Mouse (Mus musculus): ENCODE data around the gene Lrrc32. TPM values are rescaled to one million over a fixed set of nuclear protein-coding genes. Genes with fewer than 3 reads are reported as not detected.

Gene Lrrc32
- polyA plus RNA-seq (2014; fragmentation: Illumina TruSeq; extraction: RNeasy Lipid Tissue Mini Kit (QIAGEN cat#74804); ENCODE audit: low read depth, low replicate concordance) = 0.50 TPM

DNA sequence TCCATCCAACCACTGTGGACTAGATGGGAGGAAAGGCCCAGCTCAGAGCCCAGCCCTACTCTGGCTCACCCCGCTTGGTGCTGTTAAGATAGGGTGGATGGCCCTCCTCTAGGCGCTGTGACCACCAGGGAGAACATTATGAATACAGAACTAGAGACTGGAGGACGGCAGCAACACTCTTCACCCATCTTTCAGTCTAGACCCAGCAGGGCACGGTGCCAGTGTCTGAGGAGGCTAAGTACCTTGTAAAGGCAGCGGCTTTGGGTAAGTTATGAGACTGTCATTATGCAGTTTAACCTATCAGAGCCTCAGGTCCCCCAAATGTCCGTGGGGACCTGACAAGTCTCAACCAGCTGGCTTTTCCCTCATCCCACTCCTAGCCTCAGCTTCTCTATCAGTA, at the start of gene Lrrc32:
Gene Lrrc32 (plus strand): TSS at position 153 of the 400 bp plus-strand sequence.

DNA sequence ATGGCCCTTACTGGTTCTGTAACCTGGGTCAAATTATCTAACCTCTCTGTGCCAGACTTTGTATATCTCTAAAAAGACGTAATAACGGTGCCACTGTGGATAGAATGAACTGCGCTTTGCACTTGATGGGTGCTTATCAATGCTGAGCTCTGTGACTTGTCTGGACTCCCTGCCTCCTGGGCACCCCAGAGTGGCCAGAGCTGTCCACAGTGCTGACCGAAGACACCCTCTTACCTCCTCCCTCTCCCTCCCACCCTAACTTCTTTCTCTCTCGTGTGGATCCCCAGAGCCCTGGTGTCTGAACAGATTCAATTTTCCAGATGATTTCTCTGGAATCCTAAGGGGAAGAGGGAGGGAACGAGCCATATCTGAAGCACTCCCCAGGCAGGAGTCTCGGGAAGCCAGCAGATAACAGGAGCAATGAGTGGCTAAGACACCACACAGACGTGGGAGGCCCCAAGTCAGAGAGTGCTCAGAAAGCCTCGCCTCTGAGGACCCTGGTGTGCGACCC, 49.1 kb upstream of the Lrrc32 start, which contains the start of gene Gucy2d:
Gene Gucy2d (plus strand): TSS at position 461 of the 511 bp plus-strand sequence.

Other genes starting within 250 kb of the Lrrc32 start
- 34.8 TPM for gene Acer3, start 168.1 kb upstream of the Lrrc32 start, polyA plus RNA-seq (2014; fragmentation: Illumina TruSeq; extraction: RNeasy Lipid Tissue Mini Kit (QIAGEN cat#74804); ENCODE audit: low read depth, low replicate concordance)
- 4.0 TPM for gene Tsku, start 128.0 kb upstream of the Lrrc32 start, polyA plus RNA-seq (2014; fragmentation: Illumina TruSeq; extraction: RNeasy Lipid Tissue Mini Kit (QIAGEN cat#74804); ENCODE audit: low read depth, low replicate concordance)
- gene Gucy2d, start 48.9 kb upstream of the Lrrc32 start, polyA plus RNA-seq (2014; fragmentation: Illumina TruSeq; extraction: RNeasy Lipid Tissue Mini Kit (QIAGEN cat#74804); ENCODE audit: low read depth, low replicate concordance) = not detected
- gene Emsy, start 167.5 kb downstream of the Lrrc32 start, polyA plus RNA-seq (2014; fragmentation: Illumina TruSeq; extraction: RNeasy Lipid Tissue Mini Kit (QIAGEN cat#74804); ENCODE audit: low read depth, low replicate concordance) = 10.3 TPM
- 54.1 TPM for gene Thap12, start 213.8 kb downstream of the Lrrc32 start, polyA plus RNA-seq (2014; fragmentation: Illumina TruSeq; extraction: RNeasy Lipid Tissue Mini Kit (QIAGEN cat#74804); ENCODE audit: low read depth, low replicate concordance)

Data from liver, adult 10 weeks (tissue).